Comparison of ENCODE assay signal across 8 mouse cellular contexts in the genomic region with DNA sequence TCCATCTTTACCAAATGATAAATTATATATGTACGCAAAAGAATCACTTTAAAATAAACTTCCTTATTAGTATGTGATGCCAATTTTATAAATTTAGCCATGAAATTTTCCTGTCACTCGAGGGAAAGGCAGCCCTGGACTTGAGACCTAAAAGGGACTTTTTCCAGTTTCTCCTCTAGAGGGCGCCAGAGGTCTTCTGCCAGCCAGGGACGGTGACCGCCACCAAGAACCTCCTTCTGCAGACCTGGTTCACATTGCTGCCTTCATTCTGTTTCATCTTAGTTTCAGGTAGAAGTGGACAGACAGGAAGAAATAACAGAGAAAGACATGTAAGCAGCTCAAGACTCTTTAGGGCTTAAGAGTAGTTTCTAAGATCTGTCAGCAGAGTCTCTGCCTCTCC. TPM values are rescaled to one million over a fixed set of nuclear protein-coding genes. Genes with fewer than 3 reads are reported as not detected.
DNase-seq lines count a peak whose midpoint lies in the region; ATAC-seq and TF ChIP-seq lines count a peak whose summit lies in the region.

No protein-coding gene starts in this region.

- TF ChIP-seq POLR2A in testis, adult 2 months (IDR thresholded peaks at IDR 0.05; ENCODE audit: control insufficient read depth, low read depth, low read length): no peak

- peak; percentile 86 for ATAC-seq in common myeloid progenitor, adult 5-6 weeks (replicated peaks; ENCODE audit: low read depth, poor library complexity, severe bottlenecking)

- H3K27me3 ChIP-seq in testis, adult 2 months (ENCODE audit: control insufficient read depth, insufficient read depth, low read length): no peaks in the 10 kb centered on the region

- no peak overlapping the region for H3K4me3 ChIP-seq in testis, adult 2 months (ENCODE audit: control insufficient read depth, low read depth, low read length)

- H3K4me1 ChIP-seq in testis, adult 2 months (ENCODE audit: control insufficient read depth, insufficient read depth, low read length): peaks cover 5% of the 10 kb centered on the region

- peak; percentile 83; the same call in 1 of the 2 replicates for TF ChIP-seq CTCF in testis, adult 2 months (IDR thresholded peaks at IDR 0.05; ENCODE audit: control insufficient read depth, insufficient read depth, insufficient replicate concordance, low read depth, low read length)

- intact Hi-C loops in gastrocnemius, postnatal 14 days (cut with DNase I; ENCODE audit: low total_unique reads): loop anchor here (5.0 kb wide), 1 partner anchor 361 kb away; no protein-coding TSS in a partner anchor
- intact Hi-C loops in left cerebral cortex, postnatal 4 days (cut with DNase I): loop anchor here (10.0 kb wide), 1 partner anchor 278 kb away; no protein-coding TSS in a partner anchor

- H3K27ac ChIP-seq in testis, adult 2 months (ENCODE audit: control insufficient read depth, insufficient read depth, low read depth, low read length): no peak overlapping the region

- no peaks in the 10 kb centered on the region for H3K36me3 ChIP-seq in testis, adult 2 months (ENCODE audit: control insufficient read depth, insufficient read depth, low read length)

- DNase-seq in 416B (ENCODE audit: low read depth) (peak; percentile 79), ZHBTc4 (ENCODE audit: low read depth, low spot score) (peak; percentile 88)
- DNase-seq in gastrocnemius, postnatal 14 days: peak; percentile 66
- peak; percentile 45 for DNase-seq in kidney, adult 11 months
- DNase-seq in left cerebral cortex, postnatal 4 days: peak; percentile 59
- peak; percentile 13 to 37 for DNase-seq in monocyte, adult 2 months (ENCODE audit: low read depth in 1 of 2, low spot score in 2 of 2)

RNA-seq across cellular contexts. Expression of gene Nid2, which starts 44.6 kb away (rescaled TPM):
- 0.82 and 1.2 TPM in 2 replicates for total RNA-seq in common myeloid progenitor, adult 5-6 weeks (2017)
- total RNA-seq in gastrocnemius, postnatal 14 days (2021): 10 to 100 TPM; 46.5 to 62.5 TPM
- 10 to 100 TPM; 22.7 to 24.8 TPM for total RNA-seq in left cerebral cortex, postnatal 4 days (2021)
- polyA plus RNA-seq in testis, adult 2 months (2012; rRNA removed): 5.7 and 7.0 TPM in 2 replicates

Comparison
In these comparisons a context has a peak if more than half of its experiments do, and no peak if none do; other contexts are left out.
1. DNase-seq: peak in every context shown above with its lines; median percentile 88 in ZHBTc4; 79 in 416B; 66 in gastrocnemius, postnatal 14 days; 59 in left cerebral cortex, postnatal 4 days; 45 in kidney, adult 11 months; 25 in monocyte, adult 2 months.
2. RNA of gene Nid2, which starts 44.6 kb away (total RNA-seq): 46.5 to 62.5 TPM in gastrocnemius, postnatal 14 days and 22.7 to 24.8 TPM in left cerebral cortex, postnatal 4 days; 0.82 to 1.2 TPM in common myeloid progenitor, adult 5-6 weeks; every median in the first group is over 10 times any median in the second.